Mouse (Mus musculus) retina, postnatal 1 day (tissue): ENCODE results near the gene Pgm2.

Source experiments
- DNase-seq: peaks from one replicate; pipeline ENCODE4 v3.0.0-alpha.2; 2012

Gene Pgm2

DNA sequence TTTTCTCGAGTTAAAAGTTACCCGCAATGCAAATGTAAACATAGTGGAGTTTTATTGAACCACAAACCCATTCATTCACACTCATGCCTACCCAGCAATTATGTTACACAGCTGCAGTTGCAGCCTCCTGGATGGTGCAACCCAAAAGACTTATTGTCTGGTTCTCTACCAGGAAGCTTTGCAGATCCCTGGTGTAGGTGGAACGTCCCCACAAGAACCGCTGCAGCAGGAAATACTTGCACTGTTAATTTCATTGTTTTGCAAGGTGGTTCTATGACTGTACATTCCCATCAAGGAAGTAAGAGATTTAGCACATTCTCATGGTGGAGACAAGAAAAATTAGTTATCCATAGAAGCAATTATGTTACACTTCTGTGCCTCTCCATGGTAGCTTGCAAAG, 15.4 kb upstream of the Pgm2 start:
- DNase-seq: no peak

DNA sequence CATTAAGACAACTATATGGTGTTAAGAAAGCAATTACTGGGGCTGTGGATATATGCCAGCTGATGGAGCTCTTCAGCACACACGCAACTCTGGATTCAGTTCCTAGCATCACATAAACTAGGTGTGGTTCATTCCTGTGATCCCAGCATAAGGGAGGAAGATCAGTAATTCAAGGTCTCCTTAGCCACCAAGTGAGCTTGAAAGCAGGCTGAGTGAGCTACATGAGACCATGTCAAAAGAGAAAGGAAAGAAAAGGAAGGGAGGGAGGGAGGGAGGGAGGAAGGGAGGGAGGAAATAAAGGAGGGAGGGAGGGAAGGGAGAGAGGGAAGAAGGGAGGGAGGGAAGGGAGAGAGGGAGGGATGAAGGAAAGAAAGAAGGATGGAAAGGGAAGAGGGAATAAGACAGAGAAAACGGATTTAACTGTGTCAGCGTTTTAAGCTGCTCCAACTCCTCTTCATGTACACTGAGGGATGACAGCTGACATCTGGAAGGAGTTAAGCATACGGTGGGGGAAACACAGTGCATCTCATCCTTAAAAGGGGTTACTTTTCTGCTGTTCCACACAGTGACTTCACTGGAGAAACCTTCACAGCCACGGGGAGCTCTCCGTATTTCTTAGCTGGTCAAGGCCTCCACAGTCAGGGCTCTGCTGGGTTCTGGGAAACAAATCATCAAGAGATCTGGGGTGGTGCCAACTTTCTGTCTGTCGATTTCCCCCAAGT, 13.8 kb upstream of the Pgm2 start:
- DNase-seq: no peak

DNA sequence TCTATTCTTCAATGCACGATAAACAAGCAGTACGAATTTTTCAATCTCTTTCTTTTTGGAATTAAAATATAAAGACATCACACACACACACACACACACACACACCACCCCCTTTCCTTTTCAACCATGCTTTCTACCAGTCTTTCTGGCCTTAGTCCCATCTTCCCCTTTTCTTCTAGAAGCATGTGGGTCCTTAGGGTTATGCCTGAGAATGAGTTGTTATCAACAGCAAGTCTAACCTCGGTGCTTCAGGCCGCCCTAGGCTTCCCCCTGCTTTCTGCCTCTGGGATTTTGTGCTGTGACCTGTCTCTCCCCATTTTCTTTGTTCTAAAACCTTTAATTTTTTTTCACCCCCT, 13.3 kb upstream of the Pgm2 start:
- DNase-seq: no peak

DNA sequence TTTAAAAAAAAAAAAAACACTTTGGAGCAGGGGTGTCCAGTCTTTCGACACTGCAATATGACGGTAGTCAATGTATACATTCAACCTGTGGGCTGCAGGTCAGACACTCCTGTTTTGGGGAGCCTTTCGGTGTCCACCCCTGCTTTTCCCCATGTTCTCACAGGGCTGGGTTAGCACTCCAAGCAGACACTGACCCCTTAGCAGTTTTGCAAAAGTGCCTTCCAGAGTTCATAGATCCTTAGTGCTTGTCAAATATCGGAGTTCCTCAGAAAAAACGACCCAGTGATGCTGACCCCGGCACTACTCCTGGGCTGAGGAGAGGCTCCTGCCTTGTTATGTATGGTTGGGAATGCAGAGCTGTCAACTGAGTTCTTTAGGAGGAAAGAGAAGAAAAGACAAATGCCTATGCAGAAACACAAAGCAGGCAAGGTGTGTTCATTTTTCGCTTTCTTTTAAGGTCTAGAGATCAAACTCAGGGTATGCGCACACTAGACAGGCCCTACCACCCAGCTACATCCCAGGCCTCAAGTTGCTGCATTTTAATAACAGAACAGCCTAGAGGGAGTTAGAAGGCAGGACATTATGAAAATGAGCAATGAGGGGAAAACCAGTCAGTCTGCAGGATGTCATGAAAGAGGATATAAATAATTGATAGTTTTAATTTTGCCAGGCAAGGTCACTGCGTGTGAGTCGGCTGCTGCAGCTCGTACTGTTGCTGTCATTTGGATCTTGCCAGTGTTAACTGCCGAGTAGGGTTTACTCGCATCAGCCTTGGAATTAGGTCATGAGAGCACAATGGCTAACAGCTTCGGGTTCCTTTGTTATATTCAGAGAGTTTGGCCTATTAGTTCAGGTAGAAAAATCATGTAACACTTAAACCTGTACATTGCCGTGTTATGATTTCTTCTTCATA, 9.0 kb upstream of the Pgm2 start:
- DNase-seq: peak; percentile 74

DNA sequence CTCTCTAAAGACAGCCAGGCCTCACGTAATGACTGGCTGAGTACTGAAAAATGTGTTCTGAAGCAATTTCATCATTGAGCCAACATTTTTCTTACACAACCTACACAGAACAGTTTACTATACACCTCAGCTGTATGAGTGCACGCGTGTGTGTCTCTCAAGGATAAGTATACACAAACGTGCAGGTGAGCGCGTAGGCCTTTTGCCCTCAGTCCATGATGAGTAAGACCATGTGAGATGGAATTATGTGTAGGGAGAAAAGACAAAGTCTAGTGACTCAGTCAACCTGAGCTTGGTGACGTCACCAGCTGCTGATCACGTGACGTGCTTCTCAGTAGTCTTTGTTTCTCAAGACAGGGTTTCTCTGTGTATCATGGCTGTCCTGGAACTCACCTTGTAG, 7.3 kb upstream of the Pgm2 start:
- DNase-seq: no peak

DNA sequence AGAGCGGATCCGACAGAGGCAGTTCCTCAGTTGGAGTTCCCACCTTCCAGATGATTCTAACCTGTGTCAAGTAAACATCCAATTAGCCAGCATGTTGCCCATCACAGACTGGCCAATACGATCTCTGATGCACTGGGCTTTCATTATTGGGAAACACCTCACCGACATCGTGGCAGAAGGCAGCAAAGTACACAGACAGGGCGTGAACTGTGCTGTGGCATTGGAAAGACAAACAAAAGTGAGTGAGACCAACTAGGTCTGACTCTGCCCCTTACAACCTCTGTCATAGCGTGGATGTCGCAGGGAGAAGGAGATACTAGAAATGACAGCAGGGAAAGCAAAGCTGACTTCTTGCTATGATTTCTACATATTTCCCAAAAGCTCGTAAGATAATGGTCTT, 4.0 kb upstream of the Pgm2 start:
- DNase-seq: no peak

DNA sequence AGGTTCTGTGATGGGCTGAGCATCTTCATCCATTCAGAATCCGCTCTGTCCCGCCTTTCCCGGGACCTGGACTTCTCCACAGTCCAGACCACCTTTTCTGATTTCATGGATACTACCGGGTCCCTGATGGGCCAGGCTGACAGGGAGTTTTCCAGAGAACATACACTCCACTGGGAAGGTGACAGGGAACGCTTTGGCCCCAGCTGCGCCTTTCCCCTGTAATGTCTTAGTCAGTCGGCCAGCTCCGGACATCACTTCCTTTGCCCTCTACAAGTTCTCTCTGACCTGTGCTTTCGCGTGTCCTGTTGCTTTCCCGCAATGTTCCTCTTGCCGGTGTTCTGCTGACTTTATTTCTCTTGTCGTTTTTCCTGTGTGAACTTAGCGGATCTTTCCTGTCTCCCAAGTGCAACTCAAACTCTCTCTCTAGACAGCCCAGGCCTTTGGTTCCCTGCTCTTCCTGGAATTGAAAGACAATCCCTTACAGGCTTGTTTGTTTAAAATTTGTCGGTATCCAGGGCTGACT, 660 bp downstream of the Pgm2 start:
- DNase-seq: no peak

DNA sequence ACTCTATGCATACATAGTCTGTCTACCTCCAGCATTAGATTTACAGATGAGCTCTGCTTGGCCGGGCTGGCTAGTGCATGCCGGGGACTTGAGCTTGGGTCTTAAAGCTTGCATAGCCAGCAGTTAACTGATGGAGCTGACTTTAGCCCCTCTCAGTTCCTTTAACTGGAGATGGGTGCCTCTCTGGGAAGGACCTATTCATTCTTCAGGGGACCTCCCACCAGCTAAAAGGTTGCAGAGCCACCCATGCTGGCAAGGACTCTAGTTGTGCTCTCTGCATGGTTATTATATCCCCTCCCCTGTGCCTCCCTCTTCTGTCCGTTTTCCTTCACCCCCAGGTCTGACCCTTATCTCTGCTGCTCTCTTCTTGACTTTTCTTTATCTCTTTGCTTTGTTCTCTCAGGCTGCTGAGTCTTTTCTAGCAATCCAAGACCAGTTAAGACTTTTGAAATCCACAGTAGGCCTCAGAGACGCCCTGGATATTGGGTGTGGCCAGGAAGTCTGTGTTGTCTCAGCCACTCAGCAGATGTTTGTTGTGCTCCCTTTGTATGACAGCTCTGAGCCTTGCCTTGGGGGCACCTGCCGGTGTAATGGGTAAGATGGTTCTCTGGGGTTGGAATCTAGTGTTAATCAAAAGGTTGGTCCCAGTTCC, 2.7 kb downstream of the Pgm2 start:
- no peak for DNase-seq

DNA sequence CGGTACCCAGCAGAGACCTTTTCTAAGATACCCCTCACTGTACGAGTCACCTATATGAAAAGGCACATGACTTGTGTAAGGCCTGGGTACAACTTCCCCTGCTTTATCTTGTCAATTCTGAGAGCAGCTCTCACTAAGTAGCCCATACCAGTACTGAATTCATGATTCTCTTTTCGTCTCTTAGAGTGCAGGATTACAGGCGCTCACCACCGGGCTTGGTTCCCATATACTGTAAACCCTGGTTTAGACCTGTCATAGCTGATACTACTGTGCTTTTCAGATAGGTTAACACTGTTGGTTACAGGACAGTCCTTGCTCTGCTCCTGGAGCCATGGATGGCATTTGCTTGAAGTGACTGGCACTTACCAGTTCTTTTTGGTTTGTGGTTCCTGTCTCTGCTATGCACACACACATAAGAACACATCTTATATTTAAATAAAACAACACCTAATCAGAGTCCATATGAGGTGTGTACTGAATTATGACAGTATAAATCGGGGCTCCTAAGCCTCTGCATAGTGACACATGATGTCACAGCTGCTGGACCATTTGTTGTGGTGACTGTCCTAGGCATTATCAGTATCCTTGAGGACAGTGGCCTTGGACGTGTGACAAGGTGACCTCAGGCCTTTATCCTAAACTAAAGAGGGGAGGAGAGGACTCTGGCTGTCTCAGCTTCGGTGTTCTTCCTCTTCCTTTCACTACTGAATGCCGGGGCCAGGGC, 9.4 kb downstream of the Pgm2 start:
- no peak for DNase-seq

DNA sequence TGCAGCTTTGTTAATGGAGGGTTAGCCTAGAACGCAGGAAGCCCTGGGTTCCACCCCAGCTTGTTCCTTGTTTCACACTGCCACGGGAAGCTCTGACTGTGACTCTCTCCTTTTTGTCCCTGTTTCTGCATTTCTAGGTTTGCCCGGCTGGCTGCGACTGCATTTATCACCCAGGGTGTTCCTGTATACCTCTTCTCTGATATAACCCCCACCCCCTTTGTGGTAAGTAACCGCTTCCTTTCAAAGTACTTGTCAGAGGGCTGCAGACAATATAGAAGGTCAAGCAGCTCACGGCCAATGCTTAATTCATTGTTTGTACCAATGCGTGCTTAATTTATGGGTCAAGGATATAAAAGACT, 9.9 kb downstream of the Pgm2 start:
- DNase-seq: no peak

DNA sequence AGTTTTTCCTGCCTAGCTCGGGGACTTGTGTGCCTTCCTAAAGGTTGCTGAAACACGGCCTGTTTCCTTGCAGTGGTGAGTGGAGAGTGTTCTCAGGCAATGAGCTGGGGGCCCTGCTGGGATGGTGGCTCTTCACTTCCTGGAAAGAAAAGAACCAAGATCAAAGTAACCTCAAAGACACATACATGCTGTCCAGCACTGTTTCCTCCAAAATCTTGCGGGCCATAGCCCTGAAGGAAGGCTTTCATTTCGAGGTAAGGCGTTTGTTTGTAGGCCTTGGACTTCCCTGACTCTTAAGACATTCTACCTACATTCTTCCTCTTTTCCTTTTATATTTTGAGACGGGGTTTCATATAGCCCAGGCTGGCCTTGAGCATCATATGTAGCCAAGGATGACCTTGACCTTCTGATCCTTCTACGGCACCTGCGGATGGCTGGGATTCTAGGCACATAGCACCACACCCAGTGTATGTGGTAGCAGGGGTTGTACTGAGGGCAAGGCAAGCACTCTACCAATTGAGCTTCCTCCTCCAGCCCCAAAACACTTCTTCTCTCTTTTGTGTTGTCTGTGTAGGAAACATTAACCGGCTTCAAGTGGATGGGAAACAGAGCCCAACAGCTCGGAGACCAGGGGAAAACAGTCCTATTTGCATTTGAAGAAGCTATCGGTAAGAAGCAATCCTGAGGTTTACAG, 15.0 kb downstream of the Pgm2 start:
- no peak for DNase-seq

DNA sequence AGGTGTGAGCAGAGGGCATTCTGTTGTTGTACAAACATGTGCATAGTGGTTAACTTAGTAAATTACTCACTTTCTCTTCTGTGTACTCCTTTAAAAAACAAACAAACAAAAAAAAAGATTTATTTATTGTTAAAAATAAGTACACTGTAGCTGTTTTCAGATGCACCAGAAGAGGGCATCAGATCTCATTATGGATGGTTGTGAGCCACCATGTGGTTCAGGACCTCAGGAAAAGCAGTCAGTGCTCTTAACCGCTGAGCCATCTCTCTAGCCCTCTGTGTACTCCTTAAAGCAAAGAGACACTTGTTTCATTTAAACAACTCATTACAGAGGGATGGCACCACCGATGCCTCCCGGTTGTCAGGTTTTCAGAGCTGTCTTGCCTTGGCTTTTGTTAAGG, 16.5 kb downstream of the Pgm2 start:
- peak; percentile 44 for DNase-seq

DNA sequence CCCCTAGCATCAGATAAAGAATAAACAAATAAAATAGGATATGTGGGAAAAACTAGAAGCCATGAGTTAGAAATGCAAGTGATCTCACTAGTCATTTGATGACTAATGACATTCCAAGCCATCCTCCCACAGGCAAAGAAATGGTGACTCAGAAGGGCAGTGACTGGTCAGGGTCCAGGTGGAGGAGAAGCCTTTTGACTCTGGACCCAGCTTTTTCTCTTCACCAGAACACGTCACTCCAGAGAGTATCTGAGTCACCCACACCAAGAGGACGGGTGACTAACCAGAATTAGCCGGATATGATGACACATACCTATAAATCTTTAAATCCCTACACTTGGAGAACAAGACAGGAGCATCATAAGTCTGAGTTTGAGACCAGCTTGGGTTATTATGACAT, 19.6 kb downstream of the Pgm2 start:
- no peak for DNase-seq

DNA sequence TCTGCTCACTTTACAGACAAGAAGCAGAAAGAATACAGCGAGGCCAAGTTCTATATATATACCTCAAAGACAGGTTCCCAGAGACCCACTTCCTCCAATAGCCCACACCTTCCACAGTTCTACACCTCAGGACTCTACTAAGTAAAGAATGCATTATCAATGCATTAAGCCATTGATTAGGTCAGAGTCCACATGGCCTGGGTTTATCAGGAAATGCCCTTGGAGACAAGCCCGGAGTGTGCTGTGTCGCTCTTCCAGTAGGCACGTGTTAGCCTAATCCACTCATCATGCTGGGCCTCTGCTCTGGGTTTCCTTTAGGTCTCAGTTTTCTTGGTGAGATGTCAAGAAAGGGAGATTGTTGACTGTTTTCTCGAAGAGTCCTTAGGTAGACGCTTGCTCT, 21.5 kb downstream of the Pgm2 start:
- DNase-seq: no peak

DNA sequence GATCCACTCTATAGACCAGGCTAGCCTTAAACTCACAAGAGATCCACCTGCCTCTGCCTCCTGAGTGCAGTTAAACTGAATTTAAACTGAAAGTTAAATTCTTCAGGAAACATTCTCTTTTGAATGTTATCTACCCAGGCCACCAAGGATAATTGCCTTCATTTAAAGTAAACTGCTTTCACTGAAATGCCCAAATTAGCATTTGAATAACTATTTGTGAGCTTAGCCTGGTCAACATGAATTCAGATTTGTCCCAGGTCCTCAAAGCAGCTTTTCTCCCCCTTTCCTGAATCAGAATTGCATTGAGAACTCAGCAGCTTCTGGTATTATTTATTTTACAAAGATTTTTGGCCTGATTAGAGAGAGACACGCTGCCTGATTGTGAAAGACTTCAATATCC, 24.4 kb downstream of the Pgm2 start:
- DNase-seq: no peak

DNA sequence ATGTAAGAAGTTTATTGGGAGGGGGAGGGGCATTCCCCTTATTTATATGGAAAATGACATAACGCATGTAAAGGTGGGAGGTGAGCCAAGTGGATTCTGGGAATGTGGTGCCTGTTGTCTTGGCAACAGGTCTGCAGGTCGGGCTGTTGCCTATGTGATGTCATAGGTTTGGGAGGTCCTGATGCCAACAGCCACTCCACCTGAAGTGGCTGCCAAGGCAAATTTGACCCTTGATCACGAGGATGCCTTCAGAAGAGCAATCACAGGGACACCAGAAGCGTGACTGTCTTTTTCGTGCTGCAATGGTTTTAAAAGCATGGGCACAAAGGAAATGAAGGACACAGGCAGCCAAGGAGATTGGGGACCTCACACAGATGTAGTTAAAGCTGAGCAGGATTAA, 33.0 kb downstream of the Pgm2 start:
- no peak for DNase-seq

DNA sequence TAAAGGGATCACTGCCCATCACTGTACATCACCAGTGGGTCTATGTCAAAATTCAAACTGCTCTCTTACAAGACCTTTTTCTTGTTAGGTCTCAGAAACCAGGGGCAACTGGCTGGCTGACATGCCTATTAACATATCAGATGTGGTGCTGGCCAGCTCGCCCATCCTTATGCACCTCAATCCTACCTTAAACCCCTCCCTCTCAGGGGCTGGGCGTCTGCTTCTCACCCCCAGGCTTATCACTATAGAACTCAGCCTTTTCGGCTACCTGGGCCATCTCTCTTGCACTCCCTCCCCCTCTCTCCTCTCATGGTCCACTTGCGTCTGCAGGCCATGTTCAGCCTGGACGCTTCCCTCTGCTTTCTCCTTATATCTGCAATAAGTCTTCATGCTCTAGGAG, 38.8 kb downstream of the Pgm2 start:
- DNase-seq: no peak

DNA sequence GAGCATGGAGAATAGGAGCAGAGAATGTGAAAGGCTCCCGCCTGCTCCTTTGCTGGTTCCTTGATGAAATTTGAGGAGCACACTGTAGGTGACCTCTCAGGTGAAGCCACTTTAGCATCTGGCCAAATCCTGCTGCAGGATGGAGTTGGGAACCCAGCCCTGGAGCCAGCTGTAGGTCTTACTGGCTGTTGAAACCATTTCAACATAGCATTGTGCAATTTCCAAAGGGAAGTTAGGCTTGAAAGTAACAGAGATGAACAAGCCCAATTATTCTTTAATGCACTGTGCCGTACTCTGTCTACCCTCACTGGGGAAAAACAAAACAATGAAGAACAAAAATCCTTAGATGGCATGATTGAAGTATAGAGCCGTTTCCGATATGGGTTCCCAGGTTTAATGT, 41.2 kb downstream of the Pgm2 start:
- DNase-seq: no peak

DNA sequence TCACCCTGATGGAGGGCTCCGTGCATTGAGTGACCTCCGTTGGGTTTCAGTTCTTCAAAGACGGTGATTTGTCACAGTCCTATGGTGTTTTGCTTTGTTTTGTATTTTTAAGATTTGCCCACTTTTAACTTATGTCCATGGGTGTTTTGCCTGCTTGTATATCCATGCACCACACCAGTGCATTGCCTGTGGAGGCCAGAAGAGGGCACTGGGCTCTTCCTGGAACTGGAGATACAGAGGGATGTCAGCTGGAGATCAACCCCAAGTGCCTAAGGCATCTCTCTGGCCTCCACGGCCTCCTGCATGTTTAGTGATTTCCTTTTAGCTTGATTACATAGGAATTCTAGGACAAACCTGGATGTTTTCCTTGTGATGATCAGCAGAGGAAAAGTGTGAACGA, 43.6 kb downstream of the Pgm2 start:
- DNase-seq: peak; percentile 12

DNA sequence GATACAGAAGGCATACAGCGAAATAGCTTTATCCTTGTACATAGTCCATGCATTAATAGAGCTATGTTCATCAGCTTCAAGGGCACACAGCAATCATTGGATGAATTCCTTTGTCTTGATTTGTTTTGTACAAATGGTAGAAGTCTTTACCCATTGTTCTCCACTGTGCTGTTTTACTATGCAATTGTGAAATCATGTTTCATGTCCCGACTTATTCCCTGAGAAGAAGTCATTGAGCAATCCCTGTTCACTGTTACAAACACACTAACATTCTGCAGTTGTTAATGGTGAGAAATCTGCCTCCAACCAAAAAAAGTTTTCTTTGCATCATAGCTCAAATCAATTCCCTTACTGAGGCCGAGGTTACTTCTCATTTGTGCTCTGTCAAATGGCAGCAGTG, 47.5 kb downstream of the Pgm2 start:
- no peak for DNase-seq

DNA sequence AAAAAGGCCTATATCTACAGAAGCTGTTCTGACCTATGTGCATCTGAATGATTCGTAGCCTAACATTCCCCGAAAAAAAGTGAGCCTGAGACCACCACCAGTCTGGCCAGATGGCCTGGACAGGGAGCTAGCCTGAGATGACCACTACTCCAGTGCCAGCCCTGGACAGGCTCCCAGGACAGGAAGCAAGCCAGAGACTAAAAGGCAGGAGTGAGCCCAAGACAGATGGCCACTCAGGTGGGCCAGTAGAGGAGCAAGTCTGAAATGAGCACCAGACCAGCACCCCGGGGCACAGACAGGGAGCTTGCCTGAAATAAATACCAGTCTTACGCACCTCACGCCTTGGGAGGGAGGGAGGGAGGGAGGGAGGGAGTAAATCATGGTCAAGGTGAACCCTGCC, 51.6 kb downstream of the Pgm2 start:
- DNase-seq: no peak

DNA sequence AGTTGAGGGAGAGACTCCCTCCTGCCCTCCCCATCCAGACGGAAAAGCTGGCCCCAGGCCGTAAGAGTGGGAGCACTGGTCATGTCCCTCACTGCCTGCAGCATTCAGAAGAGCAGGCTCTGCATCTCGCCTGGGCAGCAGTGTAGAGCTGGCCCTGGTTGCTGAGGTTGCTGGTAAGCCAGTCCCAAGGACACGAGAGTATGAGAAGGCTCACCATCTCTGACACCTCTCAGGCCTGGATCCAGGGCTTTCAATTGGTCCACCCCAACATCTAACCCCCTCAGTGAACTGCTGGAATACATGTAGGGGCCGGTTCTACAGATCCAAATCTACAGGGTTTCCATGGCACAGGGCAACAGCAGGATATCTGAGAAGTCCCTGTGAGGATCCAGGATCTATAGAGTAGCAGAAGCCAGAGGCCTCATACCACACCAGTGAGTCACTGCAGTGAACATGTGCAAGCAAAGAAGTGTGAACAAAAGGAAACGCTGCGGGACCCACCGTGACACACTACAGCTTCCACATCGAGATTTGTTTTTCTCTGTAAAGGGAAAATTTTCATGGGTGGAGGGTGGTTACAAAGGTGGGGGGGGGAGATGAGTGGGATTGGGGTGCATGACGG, 53.7 kb downstream of the Pgm2 start:
- no peak for DNase-seq
